Mouse (Mus musculus) E14TG2a.4 (cell line): ENCODE data around the gene Camk1d.

Experiments used
- CTCF ChIP-seq: conservative IDR thresholded peaks from 2 replicates; pipeline ENCODE4 v1.5.1; 2014; ENCODE audit warnings: low read length
- NANOG ChIP-seq: IDR thresholded peaks from 2 replicates; pipeline ENCODE4 v1.6.1; 2014; ENCODE audit warnings: borderline replicate concordance, low read length, mixed read lengths

DNA sequence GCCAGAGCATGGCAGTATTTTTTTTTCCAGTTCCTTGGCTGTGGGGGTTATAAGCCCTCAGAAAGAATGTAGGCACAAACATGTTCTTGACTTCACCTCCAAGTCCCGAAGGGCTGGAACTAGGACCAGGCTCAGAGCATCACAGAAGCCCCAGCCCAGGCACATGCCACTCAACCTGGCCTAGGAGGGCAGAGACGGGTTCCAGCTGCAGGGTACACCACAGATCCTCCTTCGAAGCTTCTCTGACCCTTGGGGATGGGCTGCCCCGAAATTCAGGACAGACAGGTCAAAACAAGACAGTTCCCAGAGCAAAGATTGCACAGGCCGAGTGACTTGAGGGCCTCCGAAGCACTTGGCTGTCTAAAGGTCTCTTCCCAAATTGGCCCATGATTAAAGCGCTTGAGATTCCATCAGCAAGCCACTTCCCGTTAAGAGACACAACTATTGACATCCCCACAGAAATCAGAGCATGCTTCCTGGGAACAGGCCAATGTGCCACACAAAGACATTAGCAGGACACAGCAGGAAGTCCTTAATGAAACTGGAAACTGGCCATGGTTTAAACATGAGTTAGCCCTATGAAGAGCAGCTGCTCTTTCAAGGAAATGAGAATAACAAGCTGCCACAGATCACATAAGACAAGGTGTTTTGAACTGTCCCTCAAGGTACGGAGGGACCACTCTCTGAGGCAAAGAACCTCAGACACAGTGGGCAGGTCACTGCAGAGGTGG lies 136.8 kb downstream of the Camk1d start:
- TF ChIP-seq CTCF (no peak), NANOG (no peak)
